Mouse (Mus musculus) bone marrow, adult 2 months (tissue): Measurements from ENCODE around the gene Acsf2.

ENCODE experiments used
- CTCF ChIP-seq: fragments of 200-500 bp; IDR thresholded peaks from 2 replicates; pipeline ENCODE4 v1.5.1; 2011; ENCODE audit warnings: low read length, control low read depth; ENCODE audit not compliant: control insufficient read depth, insufficient read depth
- POLR2A ChIP-seq: fragments of 200-500 bp; IDR thresholded peaks from 2 replicates; pipeline ENCODE4 v1.6.1; 2011; ENCODE audit warnings: low read depth, mild to moderate bottlenecking, control low read depth, low read length, borderline replicate concordance; ENCODE audit not compliant: control insufficient read depth

DNA sequence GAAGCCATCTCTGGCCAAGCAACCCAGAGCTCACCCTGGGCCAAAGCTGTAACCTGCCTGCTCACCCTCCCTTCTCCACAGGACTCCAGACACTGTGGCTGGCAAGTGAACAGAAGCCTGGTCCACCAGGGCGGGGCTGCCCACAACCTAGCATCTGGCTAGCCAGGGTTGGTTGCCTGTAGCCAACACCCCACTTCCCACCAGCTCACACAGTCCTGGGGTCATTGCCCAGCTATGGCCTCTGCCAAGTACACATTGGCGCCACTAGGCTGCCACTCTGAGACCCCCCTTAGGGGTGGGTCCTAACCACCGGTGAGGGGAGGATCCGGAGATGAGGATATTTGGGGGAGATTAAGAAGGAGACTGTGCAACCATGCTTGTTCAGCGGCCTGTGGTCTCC, 37.9 kb downstream of the Acsf2 start:
- TF ChIP-seq POLR2A (no peak), CTCF (no peak)
